Mouse (Mus musculus) liver, embryonic 18 days (tissue): ENCODE data around the gene Sec24a. TPM values are rescaled to one million over a fixed set of nuclear protein-coding genes. Genes with fewer than 3 reads are reported as not detected.

ENCODE experiments used
- polyA plus RNA-seq: library from polyadenylated mRNA; depleted of rRNA; stranded (reverse); fragments of >200 nt; gene quantifications from 2 replicates; pipeline ENCODE4 v1.2.3, GENCODE M21; 2012; rRNA removed

Gene Sec24a
- 7.8 and 8.1 TPM in 2 replicates for polyA plus RNA-seq

DNA sequence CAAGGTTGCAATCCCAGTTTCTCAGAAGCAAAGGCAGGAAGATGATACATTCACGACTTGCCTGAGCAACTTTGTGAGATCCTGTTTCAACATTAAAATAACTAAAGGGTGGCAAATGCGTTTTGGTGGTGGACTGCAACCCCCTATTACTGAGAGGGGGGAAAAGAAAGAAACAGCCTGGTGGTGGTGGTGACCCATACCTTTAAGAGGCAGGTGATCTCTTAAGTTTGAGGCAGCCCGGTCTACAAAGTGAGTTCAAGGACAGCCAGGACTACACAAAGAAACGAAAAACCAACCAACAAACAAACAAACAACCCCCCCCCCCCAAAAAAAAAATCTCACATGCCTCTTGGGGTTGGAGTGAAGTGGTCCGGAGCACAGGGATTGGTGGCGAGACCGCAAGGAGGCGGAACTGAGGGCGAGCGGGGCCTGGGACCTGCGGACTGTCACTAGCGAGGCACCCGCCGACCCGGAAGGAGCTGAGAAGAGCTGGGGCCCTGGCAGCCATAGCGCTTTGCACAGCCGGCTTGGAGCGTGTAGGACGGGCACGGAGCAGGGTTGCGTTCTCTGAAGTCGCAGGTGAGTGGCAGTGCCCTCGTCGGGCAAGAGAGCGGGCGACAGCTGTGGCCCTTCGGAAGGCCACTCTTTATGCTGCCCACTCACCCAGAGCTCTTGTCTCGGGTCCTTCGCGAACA lies at the start of gene Sec24a, which contains the start of gene Sar1b:
Gene Sec24a (minus strand): TSS at position 422 of the 695 bp plus-strand sequence.
Gene Sar1b (plus strand): TSS at position 475 of the 695 bp plus-strand sequence.

GRCm38 (mm10) chr11:51688330-51689328 lies 74.8 kb downstream of the Sec24a start, which contains the start of gene 0610009B22Rik:
Gene 0610009B22Rik, minus strand, starts transcription at chr11:51688874.

GRCm38 (mm10) chr11:51650691-51651515 lies 112.5 kb downstream of the Sec24a start, which contains the start of the genes N4bp3 and D930048N14Rik:
Gene N4bp3, minus strand, starts transcription at chr11:51650842.
Gene D930048N14Rik, plus strand, starts transcription at chr11:51650954.

Other genes with a start within 250 kb of the Sec24a start
- 12.5 and 14.8 TPM in 2 replicates for gene Phykpl, start 178.9 kb downstream of the Sec24a start, polyA plus RNA-seq
- 164 and 172 TPM in 2 replicates for gene Hnrnpab, start 156.8 kb downstream of the Sec24a start, polyA plus RNA-seq
- gene Nhp2, start 143.9 kb downstream of the Sec24a start, polyA plus RNA-seq, result 44.9 and 45.9 TPM in 2 replicates
- 13.1 and 13.3 TPM in 2 replicates for gene Rmnd5b, start 127.7 kb downstream of the Sec24a start, polyA plus RNA-seq
- 1.9 and 2.0 TPM in 2 replicates for gene N4bp3, start 112.8 kb downstream of the Sec24a start, polyA plus RNA-seq
- 1.1 and 1.5 TPM in 2 replicates for gene D930048N14Rik, start 112.7 kb downstream of the Sec24a start, polyA plus RNA-seq
- gene 0610009B22Rik, start 74.8 kb downstream of the Sec24a start, polyA plus RNA-seq, result 19.0 and 22.0 TPM in 2 replicates
- 85.3 and 114 TPM in 2 replicates for gene Sar1b, start 53 bp upstream of the Sec24a start, polyA plus RNA-seq
- 0.87 and 0.96 TPM in 2 replicates for gene Jade2, start 94.0 kb upstream of the Sec24a start, polyA plus RNA-seq
- gene Cdkn2aipnl, start 204.0 kb upstream of the Sec24a start, polyA plus RNA-seq, result 15.7 and 16.5 TPM in 2 replicates
- gene Ube2b, start 237.1 kb upstream of the Sec24a start, polyA plus RNA-seq, result 72.0 and 88.8 TPM in 2 replicates
- 0.63 and 0.64 TPM in 2 replicates for gene Cdkl3, start 240.6 kb upstream of the Sec24a start, polyA plus RNA-seq